Mouse (Mus musculus) heart, postnatal 0 days (tissue): ENCODE results near the gene Dnmt1.

ENCODE experiments used
- CTCF ChIP-seq: IDR thresholded peaks from 2 replicates; pipeline ENCODE4 v1.5.1; 2016; ENCODE audit warnings: antibody characterized with exemption, control low read depth, low read depth
- EP300 ChIP-seq: IDR thresholded peaks from 2 replicates; pipeline ENCODE4 v1.6.1; 2016; ENCODE audit warnings: antibody characterized with exemption, low read depth

DNA sequence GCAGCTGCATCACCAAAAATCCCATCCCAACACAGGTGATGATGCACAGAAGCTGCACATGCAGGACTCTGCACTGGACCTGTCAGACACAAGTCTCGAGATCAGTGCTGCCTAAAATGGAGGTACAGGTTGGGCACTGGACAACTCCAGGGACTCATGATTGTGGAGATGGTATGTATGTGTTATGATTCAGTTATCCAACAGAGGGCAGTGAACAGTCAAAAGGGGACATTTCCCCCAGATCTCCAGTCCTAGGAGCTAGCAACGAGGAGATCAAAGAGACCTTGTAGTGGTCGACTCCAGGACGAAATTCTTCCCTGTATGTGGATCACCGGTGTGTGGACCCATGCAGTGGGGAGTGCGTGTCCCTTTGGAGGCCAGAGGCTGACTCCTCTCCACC is 99.8 kb downstream of the Dnmt1 start:
- TF ChIP-seq CTCF (no peak), EP300 (no peak)
